Mouse (Mus musculus) liver, embryonic 11.5 days (tissue): ENCODE measurements around the gene Phox2b. TPM values are rescaled to one million over a fixed set of nuclear protein-coding genes. Genes with fewer than 3 reads are reported as not detected.

Experiments used
- ATAC-seq: fragments of 200-750 bp; cut with Nextera tagmentation; replicated peaks from 2 replicates; pipeline ENCODE4 v1.8.0; 2017; ENCODE audit warnings: moderate number of reproducible peaks, mild to moderate bottlenecking, moderate TSS enrichment, moderate library complexity; ENCODE audit not compliant: low FRiP score
- DNase-seq: peaks from one replicate; pipeline ENCODE4 v3.0.0-alpha.2; 2017; ENCODE audit warnings: low spot score
- H3K27ac ChIP-seq: fragments of 300-500 bp; sonication (generic); 2 replicates; pipeline ENCODE4 v1.5.1; 2014; ENCODE audit warnings: mild to moderate bottlenecking, low read depth, low read length, control low read depth
- H3K27me3 ChIP-seq: fragments of 300-500 bp; sonication (generic); replicated peaks from 2 replicates; pipeline ENCODE4 v1.6.1; 2014; ENCODE audit warnings: low read length, mixed read lengths; ENCODE audit not compliant: control insufficient read depth, insufficient read depth
- H3K36me3 ChIP-seq: fragments of 300-500 bp; sonication (generic); 2 replicates; pipeline ENCODE4 v1.6.1; 2014; ENCODE audit warnings: mild to moderate bottlenecking, low read length, moderate library complexity, mixed read lengths; ENCODE audit not compliant: control insufficient read depth, insufficient read depth
- H3K4me1 ChIP-seq: fragments of 300-500 bp; sonication (generic); replicated peaks from 2 replicates; pipeline ENCODE4 v1.6.1; 2014; ENCODE audit warnings: low read length, mixed read lengths; ENCODE audit not compliant: control insufficient read depth, insufficient read depth
- H3K4me2 ChIP-seq: fragments of 300-500 bp; sonication (generic); 2 replicates; pipeline ENCODE4 v1.6.1; 2014; ENCODE audit warnings: mild to moderate bottlenecking, control low read depth, moderate library complexity
- H3K4me3 ChIP-seq: fragments of 300-500 bp; sonication (generic); 2 replicates; pipeline ENCODE4 v1.5.1; 2014; ENCODE audit warnings: low read depth, low read length, control low read depth
- H3K9ac ChIP-seq: fragments of 300-500 bp; sonication (generic); 2 replicates; pipeline ENCODE4 v1.6.1; 2014; ENCODE audit warnings: low read depth, low read length, control low read depth
- H3K9me3 ChIP-seq: fragments of 300-500 bp; sonication (generic); 2 replicates; pipeline ENCODE4 v1.6.1; 2016; ENCODE audit warnings: low read length, inconsistent platforms, mixed read lengths; ENCODE audit not compliant: control insufficient read depth
- whole genome bisulfite sequencing: fragments of 180-500 bp; shearing (Covaris S2); extraction: QIAGEN DNeasy Blood & Tissue Kit; methylation state at CpG from one replicate; pipeline ENCODE4 v1.1.7; 2014; 5-methylcytosine and 5-hydroxymethylcytosine counted together
- polyA plus RNA-seq: library from polyadenylated mRNA; unstranded; fragments of >200 nt; fragmentation: Nextera tagmentation; extraction: Ambion mirVana; gene quantifications from 2 replicates; pipeline ENCODE4 v1.2.1, GENCODE M21; 2014

Phox2b gene
- polyA plus RNA-seq, 1 experiment from 2014 or later = 0.70 TPM

DNA sequence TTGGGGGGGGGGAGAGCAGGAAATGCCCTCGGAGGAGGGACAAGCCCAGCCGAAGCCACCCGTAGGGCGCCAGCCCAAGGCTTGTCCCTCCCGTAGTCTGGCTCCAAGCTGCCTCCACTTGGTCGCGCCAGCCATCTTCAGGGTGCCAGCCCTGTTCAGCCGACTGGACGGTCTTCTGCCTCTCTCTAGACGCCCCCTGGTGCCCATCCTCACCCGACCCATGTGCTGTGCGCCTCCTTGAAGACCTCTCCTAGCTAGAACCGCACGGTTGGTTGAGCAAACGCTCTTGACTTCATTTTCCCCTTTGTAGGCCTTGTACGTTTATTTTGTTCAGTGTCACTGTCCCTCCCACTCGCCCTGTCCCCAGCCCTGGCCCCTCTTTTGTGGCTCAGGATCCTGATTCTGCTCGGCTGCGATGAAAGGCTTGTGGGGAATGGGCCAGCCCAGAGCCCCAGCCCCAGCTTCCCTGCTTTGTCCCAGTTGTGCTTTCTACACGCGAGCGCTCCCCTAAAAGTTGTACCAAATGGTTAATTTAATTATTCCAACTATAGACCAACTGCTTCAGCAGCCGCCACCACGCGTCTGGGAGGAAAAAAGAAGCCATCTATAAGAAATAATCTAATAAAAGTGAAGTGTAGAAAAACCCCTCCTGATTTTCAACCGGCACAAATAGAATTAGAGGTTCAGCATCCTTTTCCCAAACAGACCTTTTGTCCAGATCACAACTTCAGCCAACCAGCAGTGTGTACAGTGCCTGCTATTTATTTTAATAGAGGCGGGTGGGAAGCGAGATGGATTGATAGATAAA is 2.9 kb upstream of the Phox2b start:
- WGBS = 5% methylated on average over 28 of the region's 28 CpGs
- Histone ChIP-seq H3K27ac (no peak overlapping the region), H3K9ac (no peak overlapping the region), H3K36me3 (no peaks in the 10 kb centered on the region), H3K4me2 (no peak overlapping the region), H3K9me3 (no peaks in the 10 kb centered on the region), H3K4me3 (no peak overlapping the region), H3K27me3 (peaks cover 87% of the 10 kb centered on the region), H3K4me1 (no peaks in the 10 kb centered on the region)
- no peak for ATAC-seq
- DNase-seq = peak; percentile 37

DNA sequence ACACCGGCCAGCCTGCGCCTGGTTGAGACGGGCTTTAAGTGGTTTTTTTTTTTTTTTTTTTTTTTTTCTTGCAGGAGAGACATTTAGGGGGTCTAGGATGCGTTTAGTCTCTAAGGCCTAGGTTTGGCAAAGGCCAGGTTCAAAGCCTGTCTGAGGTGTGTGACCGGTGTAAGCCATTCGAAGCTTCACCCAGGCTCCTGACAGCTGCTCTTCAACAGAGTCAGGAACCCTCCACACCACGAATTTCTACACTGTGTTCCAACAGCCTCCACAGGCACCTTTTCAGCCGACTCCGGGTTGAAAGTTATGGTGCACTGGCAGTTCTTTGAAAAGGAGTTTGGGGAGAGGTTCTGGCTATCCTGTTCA is 2.3 kb upstream of the Phox2b start:
- H3K27ac ChIP-seq = no peak overlapping the region
- ATAC-seq (no peak), DNase-seq (no peak)
- 4% methylated on average over 9 of the region's 9 CpGs for WGBS
- H3K9me3 ChIP-seq = no peaks in the 10 kb centered on the region
- no peaks in the 10 kb centered on the region for H3K36me3 ChIP-seq
- H3K27me3 ChIP-seq = peaks cover 92% of the 10 kb centered on the region
- H3K4me3 ChIP-seq = no peak overlapping the region
- no peaks in the 10 kb centered on the region for H3K4me1 ChIP-seq
- H3K9ac ChIP-seq = no peak overlapping the region
- H3K4me2 ChIP-seq = no peak overlapping the region

DNA sequence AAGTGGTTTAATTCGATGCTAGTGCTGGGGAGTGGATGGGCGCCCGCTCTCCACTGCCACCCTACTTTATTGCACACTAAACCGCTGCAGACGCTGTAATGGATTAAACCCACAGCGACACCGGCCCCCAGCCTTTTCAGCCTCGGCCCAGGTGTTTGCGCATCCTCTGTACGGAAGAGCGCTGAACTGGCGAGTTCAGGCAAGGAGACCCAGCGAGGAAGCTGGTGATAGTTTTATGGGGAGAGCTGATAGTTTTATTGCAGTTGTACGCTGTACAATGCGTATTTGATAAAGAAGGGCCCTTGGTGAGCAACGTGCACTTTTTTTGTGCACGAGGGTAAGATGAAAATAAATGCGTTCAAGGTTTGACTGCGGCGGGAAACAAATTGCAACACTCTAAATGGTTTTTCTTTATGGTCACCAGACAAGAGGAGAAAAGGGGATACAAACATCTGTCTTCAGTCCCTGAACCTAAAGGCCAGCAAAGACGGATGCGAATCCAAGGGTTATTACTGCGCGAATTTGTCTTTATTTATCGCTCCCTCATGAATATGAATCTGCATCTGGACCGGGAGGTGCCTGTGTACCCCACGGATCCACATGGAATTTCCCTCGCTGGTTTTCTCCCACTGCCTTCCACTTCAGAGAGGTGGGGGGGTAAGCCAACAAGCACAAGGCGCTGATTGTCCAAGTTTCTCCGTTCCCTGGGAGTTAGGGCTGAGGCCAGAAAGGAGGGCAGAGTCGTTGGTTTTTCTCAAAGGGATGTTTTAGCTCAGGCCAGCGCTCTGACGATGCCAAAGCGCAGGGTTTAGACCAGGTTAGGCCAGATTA is 1.7 kb upstream of the Phox2b start:
- DNase-seq = peak; percentile 37
- ATAC-seq = no peak
- Histone ChIP-seq H3K9me3 (no peaks in the 10 kb centered on the region), H3K27me3 (peaks cover 96% of the 10 kb centered on the region), H3K9ac (no peak overlapping the region), H3K4me3 (no peak overlapping the region), H3K4me1 (no peaks in the 10 kb centered on the region; the same call in 1 of the 2 replicates), H3K27ac (no peak overlapping the region), H3K4me2 (no peak overlapping the region), H3K36me3 (no peaks in the 10 kb centered on the region)
- 3% methylated on average over 34 of the region's 34 CpGs for WGBS

DNA sequence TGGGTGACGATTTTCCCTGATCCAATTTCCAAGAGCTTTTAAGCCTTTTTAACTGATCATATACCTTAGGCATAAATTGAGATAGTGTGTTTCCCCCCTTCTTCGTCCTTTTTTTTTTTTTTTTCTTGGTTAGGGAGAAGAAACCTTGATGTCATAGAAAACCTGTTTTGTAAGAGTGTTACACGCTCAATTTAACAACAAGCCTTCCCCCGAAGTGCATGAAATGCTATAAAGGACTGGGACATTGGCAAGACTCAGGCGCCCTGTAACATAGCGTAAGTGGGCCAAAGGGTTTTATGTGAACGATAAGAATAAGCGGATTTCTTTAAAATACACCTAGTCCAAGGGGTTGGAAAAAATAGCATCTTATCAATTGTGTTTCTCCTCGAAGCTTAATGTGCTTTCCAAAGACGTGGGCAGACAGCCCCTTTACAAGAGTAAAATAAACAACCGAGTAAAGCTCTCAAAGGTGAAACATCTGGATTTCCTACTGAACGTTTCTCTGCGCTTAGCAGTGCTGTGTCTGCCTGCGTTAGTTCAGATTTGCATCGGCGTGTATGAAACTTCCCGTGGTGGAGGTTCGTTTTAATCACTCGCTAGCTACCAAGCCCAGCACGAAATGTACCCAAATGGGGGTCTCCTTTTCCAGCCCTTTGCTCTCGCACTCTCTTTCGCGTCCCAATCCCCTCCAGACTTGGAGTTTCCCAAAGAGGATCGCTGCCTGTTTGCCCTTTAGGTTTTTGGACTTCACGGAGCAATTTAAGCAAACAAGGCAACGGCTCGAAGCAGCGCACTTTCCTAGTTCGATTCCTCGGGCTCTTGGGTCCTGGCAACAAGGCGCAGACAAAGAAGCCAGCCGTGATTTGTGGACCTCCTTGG is 531 bp upstream of the Phox2b start:
- WGBS = 2% methylated on average over 32 of the region's 32 CpGs

DNA sequence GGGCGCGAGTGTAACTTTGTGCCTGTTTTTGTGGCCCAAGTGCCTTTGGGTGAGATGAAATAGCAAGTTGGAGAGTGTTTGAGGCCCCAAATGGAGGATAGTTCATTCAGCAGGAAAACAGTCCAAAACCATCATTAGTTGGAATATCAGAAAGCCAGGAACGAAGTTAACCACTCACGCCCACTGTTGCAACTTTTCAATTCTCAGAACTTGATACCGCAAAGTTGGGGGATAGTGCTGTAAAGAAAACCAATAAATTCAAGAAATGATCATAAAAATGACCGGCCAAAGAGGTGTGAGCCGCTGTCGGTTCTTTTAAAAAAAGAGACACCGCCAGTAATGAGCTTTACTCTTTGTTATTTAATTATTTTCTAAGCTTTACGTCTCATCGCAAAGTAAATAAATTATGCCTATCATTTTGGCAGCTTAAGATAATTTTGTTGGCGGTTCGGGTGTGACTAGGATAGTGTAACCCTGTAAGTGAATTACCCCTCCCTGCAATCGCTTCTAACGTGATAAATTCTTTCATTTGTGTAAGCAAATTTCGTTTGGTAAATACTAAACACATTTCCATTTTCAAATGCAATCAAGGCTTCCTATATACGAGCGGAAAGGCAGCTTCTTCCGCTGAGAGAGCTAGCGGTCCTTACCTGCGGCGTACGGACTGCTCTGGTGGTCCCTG is 909 bp downstream of the Phox2b start:
- 3% methylated on average over 23 of the region's 23 CpGs for WGBS
- no peak for DNase-seq
- Histone ChIP-seq H3K4me1 (no peaks in the 10 kb centered on the region; the same call in 1 of the 2 replicates), H3K4me3 (no peak overlapping the region), H3K36me3 (no peaks in the 10 kb centered on the region), H3K27ac (no peak overlapping the region), H3K9me3 (no peaks in the 10 kb centered on the region), H3K4me2 (no peak overlapping the region), H3K9ac (no peak overlapping the region), H3K27me3 (peaks cover 98% of the 10 kb centered on the region)
- no peak for ATAC-seq

More for the DNA sequence above, 531 bp upstream of the Phox2b start:
- Histone ChIP-seq H3K9me3 (no peaks in the 10 kb centered on the region), H3K4me2 (no peak overlapping the region), H3K9ac (no peak overlapping the region), H3K27ac (no peak overlapping the region), H3K27me3 (peaks cover 99% of the 10 kb centered on the region), H3K36me3 (no peaks in the 10 kb centered on the region), H3K4me3 (no peak overlapping the region), H3K4me1 (no peaks in the 10 kb centered on the region; the same call in 1 of the 2 replicates)
- DNase-seq (peak; percentile 49), ATAC-seq (no peak)

DNA sequence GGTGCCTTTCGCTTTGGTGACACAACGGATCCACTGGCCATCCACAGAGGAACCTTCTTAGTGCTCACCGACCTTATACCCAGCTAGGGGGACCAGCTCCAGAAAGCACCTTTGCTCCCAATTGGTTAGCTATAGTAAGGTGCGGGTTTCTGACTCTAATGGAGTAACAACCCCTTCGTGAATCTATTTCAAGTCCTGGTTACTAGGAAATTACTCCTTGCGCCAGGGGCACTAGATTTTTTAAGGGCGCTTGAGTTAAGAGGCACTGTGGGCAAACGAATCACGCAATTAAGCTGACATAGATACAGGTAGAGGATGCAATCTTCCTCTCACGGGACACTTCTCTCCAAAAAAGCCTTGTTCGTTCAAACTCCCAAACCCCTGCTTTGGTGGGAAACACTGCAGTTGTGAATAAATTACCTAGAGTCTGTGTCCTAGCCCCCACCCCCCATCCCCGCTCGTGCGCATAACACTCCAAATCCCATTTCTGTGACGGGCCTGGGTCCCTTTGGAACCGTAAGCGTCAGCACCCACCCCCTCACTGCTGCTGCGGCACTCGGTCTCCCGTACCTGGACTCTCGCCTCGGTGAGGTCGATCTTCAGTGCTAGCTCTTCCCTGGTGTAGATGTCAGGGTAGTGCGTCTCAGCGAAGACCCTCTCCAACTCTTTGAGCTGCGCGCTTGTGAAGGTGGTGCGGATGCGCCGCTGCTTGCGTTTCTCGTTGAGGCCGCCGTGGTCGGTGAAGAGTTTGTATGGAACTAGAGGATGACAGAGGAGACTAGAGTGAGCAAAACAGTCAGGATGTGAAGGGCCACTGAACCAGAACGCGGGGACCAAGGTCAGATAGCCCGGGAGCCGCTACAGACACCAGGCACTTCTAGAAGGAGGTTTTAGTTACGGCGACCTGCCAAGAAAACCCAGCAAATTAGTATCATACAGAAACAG is 1.7 kb downstream of the Phox2b start:
- 2% methylated on average over 41 of the region's 41 CpGs for WGBS
- Histone ChIP-seq H3K36me3 (no peaks in the 10 kb centered on the region), H3K9ac (no peak overlapping the region), H3K4me1 (no peaks in the 10 kb centered on the region; the same call in 1 of the 2 replicates), H3K27ac (no peak overlapping the region), H3K9me3 (no peaks in the 10 kb centered on the region), H3K4me2 (no peak overlapping the region), H3K27me3 (peaks cover 97% of the 10 kb centered on the region), H3K4me3 (no peak overlapping the region)
- ATAC-seq = no peak
- DNase-seq = peak; percentile 52

DNA sequence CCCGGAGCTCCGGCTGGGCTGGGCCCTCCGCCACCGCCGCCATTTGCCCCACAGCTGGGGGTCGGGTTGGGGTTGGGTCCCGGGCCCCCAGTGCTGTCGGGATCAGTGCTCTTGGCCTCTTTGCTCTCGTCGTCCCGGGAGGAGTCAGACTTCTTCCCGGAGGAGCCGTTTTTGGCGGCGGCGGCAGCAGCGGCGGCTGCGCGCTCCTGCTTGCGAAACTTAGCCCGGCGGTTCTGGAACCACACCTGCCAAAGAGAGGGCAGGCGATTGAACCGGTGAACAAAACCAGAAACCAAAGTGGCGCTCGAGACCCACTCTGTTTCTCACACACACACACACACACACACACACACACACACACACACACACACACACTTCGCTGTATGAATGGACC is 2.7 kb downstream of the Phox2b start:
- no peak for ATAC-seq
- Histone ChIP-seq H3K4me1 (no peaks in the 10 kb centered on the region; the same call in 1 of the 2 replicates), H3K27me3 (peaks cover 96% of the 10 kb centered on the region), H3K4me3 (peak overlapping the region; percentile 41), H3K36me3 (no peaks in the 10 kb centered on the region), H3K9me3 (no peaks in the 10 kb centered on the region), H3K9ac (no peak overlapping the region), H3K27ac (no peak overlapping the region), H3K4me2 (peak overlapping the region; percentile 57)
- WGBS = under 1% methylated on average over 28 of the region's 28 CpGs
- peak; percentile 49 for DNase-seq
